Mouse (Mus musculus): ENCODE measurements around the gene Hoxa10.

GRCm38 (mm10) chr6:52182793-52183192 lies 57.9 kb downstream of the Hoxa10 start:
- no peak for TF ChIP-seq NELFE (IDR thresholded peaks at IDR 0.05; ENCODE audit: low read depth, low read length)
- no peak for TF ChIP-seq POLR2A (IDR thresholded peaks at IDR 0.05; ENCODE audit: control insufficient read depth in 1 of 2, insufficient read depth in 1 of 2, low read depth in 1 of 2, low read length in 2 of 2, poor library complexity in 1 of 2)
- TF ChIP-seq MAFK (IDR thresholded peaks at IDR 0.05; ENCODE audit: borderline replicate concordance, low read depth, low read length): no peak
- TF ChIP-seq CTCF (IDR thresholded peaks at IDR 0.05 in 2 of 3, conservative IDR thresholded peaks at IDR 0.05 in 1 of 3; ENCODE audit: control insufficient read depth in 1 of 3, insufficient read depth in 1 of 3, low read depth in 2 of 3, low read length in 3 of 3, poor library complexity in 1 of 3, severe bottlenecking in 1 of 3): no peak
- no peak for TF ChIP-seq HCFC1 (IDR thresholded peaks at IDR 0.05; ENCODE audit: low read depth, low read length)
- TF ChIP-seq USF1 (IDR thresholded peaks at IDR 0.05; ENCODE audit: low read depth, low read length): no peak
- no peak for TF ChIP-seq MAX (IDR thresholded peaks at IDR 0.05; ENCODE audit: low read length)

All from MEL (cell line).